Mouse (Mus musculus) embryonic fibroblast, embryonic 13.5 days (primary cell): ENCODE results near the gene Gm8369. TPM values are rescaled to one million over a fixed set of nuclear protein-coding genes. Genes with fewer than 3 reads are reported as not detected.
"Not testable (repeated sequence)": the region's sequence is repeated elsewhere in the genome, so short reads cannot be mapped to it uniquely, and the experiment has no call there.

Source experiments
- H3K27ac ChIP-seq: 2 replicates; pipeline ENCODE4 v1.5.1; 2012; ENCODE audit warnings: low read length, control low read depth, inconsistent platforms; ENCODE audit not compliant: insufficient read depth
- H3K4me1 ChIP-seq: 2 replicates; pipeline ENCODE4 v1.6.1; 2011; ENCODE audit warnings: low read length; ENCODE audit not compliant: control insufficient read depth, insufficient read depth
- H3K4me3 ChIP-seq: 2 replicates; pipeline ENCODE4 v1.5.1; 2011; ENCODE audit warnings: mild to moderate bottlenecking, control low read depth, low read length; ENCODE audit not compliant: insufficient read depth
- CTCF ChIP-seq: IDR thresholded peaks from 2 replicates; pipeline ENCODE4 v1.5.1; 2011; ENCODE audit warnings: mild to moderate bottlenecking, control low read depth, low read length, moderate library complexity, borderline replicate concordance; ENCODE audit not compliant: insufficient read depth
- POLR2A ChIP-seq: IDR thresholded peaks from 2 replicates; pipeline ENCODE4 v1.6.1; 2011; ENCODE audit warnings: low read depth, mild to moderate bottlenecking, control low read depth, low read length, moderate library complexity
- polyA plus RNA-seq: library from polyadenylated mRNA; stranded (reverse); fragments of >200 nt; gene quantifications from 2 replicates; pipeline ENCODE4 v1.2.4, GENCODE M21; 2011; ENCODE audit warnings: low read depth; ENCODE audit not compliant: missing spikeins, insufficient read length

Gm8369 gene
- not detected in 2 replicates for polyA plus RNA-seq

DNA sequence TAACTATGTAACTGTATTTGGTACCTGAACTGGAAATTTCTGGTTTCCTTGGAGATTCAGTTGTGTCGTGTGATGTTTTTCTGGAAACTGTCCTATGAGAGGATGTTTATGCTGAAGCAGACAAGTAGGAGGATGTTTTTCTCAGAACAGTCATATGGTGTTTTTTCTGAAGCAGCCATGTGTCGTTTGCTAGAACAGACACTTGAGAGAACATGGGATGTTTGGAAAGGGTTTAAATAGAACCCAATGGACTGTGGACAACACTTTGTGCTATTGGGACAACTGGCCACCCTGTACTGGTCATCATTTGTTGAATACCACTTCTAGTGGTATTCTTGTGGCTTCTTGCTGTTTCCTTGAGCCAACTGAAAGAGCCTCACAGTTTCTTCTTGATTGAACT, at the start of gene Gm8369:
Gene Gm8369, plus strand, starts transcription at position 193 of the 400 bp plus-strand sequence.
- no peak within 1 kb of the TSS for H3K4me3 ChIP-seq
- no peak within 1 kb of the TSS for H3K27ac ChIP-seq
- H3K4me1 ChIP-seq: no peaks in the 10 kb centered on the region
- no peak for TF ChIP-seq CTCF
- no peak for TF ChIP-seq POLR2A

DNA sequence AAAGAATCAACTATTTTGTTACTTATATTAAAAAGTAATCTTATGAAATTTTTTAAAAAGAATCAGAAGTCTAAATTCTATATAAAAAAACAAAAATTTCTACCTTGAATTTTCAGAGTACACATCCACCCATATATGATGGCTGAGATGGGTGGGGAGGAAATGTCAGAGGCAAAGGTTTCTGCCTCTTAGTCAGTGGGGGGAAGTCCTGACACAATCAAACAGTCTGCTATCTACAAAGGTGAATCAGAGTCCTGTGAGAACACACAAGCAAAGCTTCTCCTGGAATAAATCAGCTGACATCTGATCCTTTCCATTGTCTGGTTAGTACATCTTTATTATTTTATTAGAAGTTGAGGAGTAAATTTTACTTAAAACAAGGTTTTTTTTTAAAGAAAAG, 42.4 kb upstream of the Gm8369 start, which contains the start of gene Ms4a4b:
Gene Ms4a4b, plus strand, starts transcription at position 216 of the 400 bp plus-strand sequence.
- Histone ChIP-seq H3K27ac (no peak within 1 kb of the TSS), H3K4me3 (no peak within 1 kb of the TSS), H3K4me1 (no peaks in the 10 kb centered on the region)
- TF ChIP-seq POLR2A (no peak), CTCF (no peak)

DNA sequence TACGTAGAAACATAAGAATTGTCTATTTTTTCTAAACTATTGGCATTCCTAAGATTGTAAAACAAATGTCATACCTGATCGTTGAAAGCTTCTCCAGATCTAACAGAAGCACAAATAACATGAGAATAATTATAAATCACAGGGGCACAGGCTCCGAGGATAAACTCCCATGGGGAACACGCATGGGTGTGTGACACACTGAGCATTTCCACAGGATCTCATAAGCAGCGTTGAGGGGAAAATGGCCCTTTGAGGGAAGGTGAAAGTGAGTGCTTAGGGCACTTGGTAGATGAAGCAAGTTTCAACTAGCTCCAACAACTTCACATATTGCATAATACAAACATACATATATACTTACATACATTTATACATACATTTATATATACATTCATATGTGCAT, 41.8 kb upstream of the Gm8369 start:
- H3K4me1 ChIP-seq: no peaks in the 10 kb centered on the region
- no peak overlapping the region for H3K27ac ChIP-seq
- no peak overlapping the region for H3K4me3 ChIP-seq
- no peak for TF ChIP-seq CTCF
- no peak for TF ChIP-seq POLR2A

DNA sequence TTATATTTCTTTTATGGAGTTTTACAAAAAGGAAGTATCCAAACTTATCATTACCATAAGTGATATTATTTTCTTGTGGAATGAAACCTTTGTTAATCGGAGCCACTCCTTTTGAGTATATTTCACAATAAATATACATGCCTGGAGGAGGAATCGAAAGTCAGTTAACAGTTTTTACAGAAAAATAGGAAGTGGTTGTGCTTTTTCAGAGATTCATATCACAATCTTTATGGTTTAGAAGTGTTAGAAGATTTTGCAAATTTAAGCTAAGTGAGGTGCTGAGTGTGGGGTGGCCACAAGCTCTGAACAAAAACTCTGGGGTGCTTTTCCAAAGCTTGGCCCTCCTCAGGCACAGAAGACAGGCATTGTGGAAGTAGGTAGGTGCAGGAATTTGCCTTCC, 38.5 kb upstream of the Gm8369 start:
- Histone ChIP-seq H3K27ac (no peak overlapping the region), H3K4me3 (no peak overlapping the region), H3K4me1 (no peaks in the 10 kb centered on the region)
- TF ChIP-seq CTCF (no peak), POLR2A (no peak)

DNA sequence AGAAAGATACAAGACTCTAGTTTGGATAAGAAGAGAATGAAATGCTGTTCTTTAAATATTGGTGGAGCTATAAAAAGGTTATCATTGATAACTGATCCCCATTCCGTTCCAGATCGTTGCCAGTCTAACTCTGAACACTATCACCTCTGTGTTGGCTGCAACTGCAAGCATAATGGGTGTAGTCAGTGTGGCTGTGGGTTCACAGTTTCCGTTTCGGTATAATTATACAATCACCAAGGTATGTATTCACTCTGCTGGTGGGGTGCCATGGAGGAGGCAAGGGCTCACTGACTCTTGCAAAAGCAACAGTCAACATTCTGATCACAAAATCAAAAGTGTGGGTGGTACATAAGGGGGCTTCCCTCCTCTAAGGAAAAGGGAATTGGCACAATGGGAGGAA, 26.7 kb upstream of the Gm8369 start:
- H3K4me1 ChIP-seq, H3K4me3 ChIP-seq: not testable (repeated sequence)

DNA sequence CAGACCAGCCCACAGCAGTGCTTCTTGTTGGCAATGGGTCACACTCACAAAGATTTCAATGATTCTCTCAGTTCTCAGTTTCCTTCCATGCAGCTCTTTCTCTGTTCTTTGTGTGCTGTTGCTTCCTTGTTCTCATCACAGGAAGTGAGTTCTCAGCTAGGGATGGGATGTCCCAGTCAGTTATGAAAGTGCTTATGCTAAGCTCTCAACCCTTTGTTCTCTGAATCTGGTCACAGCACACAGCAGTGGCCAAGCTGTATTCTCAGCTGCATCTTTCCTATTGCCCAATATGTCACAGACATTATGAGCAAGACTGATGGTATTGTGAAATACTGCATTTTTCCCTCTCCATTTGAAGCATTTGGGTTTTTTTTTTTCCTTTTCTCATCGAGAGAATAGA, 20.9 kb upstream of the Gm8369 start:
- not testable (repeated sequence) for H3K27ac ChIP-seq, H3K4me1 ChIP-seq, H3K4me3 ChIP-seq

More for the DNA sequence above, 26.7 kb upstream of the Gm8369 start:
- H3K27ac ChIP-seq: not testable (repeated sequence)

DNA sequence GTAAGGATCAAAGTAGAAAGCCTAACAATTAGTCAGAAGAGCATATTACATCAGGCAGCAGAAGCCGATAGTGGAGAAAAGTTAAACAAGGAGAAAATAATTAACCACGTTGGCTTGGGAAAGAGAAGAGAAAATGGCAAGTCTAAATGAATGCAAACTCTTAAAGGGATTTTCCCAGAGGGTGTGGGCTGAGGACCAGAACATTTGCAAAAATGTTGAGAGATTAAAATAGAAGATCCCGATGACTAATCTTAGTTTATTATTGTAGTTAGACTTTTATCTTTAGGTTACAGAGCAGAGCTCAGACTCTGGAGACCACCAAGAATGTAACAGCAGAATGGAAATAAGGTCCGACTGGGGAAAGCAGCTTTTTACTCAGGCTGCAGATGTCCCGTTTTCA, 19.3 kb upstream of the Gm8369 start:
- no peak overlapping the region for H3K27ac ChIP-seq
- no peaks in the 10 kb centered on the region for H3K4me1 ChIP-seq
- H3K4me3 ChIP-seq: no peak overlapping the region
- TF ChIP-seq CTCF (no peak), POLR2A (no peak)

DNA sequence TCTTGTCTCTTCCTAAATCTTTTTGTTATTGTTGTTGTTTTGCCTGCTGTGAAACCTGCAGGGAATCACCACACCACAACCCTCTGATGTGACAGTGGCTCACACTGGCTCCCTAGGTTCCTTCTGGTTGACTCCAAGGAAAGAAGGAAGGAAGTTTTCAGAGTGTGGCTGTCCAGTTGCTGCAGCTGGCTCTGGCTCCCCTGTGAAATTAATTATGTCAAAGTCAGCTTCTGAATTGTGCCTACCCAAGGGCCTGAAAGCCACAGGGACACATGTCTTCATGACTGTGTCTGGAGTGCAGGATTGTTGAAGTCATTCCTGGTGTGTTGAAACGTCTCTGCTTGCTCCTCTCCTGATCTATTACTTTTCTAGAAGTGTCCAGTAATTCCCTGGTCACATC, 17.4 kb upstream of the Gm8369 start:
- H3K4me3 ChIP-seq, H3K27ac ChIP-seq, H3K4me1 ChIP-seq: not testable (repeated sequence)

DNA sequence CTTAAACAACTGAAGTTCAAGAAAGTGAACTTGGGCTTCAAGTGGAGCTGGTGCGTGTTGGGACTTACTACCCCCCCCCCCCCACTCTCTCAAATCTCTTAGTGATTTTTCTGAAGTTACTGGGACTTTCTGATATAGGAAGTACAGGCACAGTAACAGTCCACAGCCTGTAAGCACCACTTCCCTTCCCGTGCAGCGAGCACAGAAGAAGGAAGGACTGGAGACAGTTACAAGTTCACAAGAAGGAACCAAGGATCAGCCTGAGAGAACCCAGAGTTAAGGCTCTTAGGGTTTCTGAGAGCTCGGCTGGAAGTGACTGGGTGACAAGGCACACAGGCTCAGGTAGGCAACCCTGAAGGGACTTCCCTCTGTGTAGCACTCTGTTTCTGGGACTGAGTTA, 16.5 kb upstream of the Gm8369 start, which contains the start of gene Ms4a6c:
Gene Ms4a6c, plus strand, starts transcription at position 152 of the 400 bp plus-strand sequence.
- not testable (repeated sequence) for H3K4me1 ChIP-seq, H3K4me3 ChIP-seq, H3K27ac ChIP-seq

DNA sequence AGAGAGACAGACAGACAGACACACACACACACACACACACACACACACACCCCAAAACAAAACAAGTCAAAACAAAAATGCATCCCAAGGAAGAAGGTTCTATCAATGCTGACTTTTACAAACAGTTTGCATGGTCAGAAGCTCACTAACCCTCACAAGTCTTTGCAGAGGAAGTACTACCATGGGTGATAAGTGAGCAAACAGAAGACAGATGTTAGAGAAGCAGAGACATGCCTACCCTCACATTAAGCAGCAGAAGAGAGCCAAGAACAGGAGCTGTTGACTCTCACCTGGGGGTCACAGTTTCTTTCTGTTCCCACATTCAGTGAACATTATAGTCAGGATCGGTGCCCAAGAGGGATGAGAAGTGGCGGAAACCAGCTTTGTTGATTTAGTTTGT, 6.0 kb upstream of the Gm8369 start:
- no peak for TF ChIP-seq CTCF
- no peak for TF ChIP-seq POLR2A
- Histone ChIP-seq H3K4me1 (no peaks in the 10 kb centered on the region), H3K4me3 (no peak overlapping the region)

DNA sequence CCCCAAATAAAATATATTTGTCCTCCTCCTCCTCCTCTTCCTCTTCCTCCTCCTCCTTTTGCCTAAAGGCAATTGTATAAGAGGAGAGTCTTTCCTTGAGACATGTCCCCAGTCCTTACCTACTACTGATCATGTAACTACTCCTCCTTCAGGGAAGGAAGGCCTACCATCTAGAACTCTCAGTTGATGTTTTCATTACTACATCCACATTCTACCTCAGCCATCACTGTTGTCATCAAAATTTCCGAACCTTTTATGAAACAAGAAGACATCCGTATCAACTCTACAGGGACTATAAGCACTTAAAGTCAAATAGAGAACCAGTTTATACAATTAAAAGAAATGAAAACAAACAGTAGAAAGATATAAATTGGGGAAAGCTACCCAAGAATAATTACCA, 3.1 kb upstream of the Gm8369 start:
- H3K27ac ChIP-seq: no peak overlapping the region
- TF ChIP-seq POLR2A: no peak
- TF ChIP-seq CTCF: no peak
- no peaks in the 10 kb centered on the region for H3K4me1 ChIP-seq
- H3K4me3 ChIP-seq: no peak overlapping the region

More for the DNA sequence above, 6.0 kb upstream of the Gm8369 start:
- H3K27ac ChIP-seq: no peak overlapping the region

DNA sequence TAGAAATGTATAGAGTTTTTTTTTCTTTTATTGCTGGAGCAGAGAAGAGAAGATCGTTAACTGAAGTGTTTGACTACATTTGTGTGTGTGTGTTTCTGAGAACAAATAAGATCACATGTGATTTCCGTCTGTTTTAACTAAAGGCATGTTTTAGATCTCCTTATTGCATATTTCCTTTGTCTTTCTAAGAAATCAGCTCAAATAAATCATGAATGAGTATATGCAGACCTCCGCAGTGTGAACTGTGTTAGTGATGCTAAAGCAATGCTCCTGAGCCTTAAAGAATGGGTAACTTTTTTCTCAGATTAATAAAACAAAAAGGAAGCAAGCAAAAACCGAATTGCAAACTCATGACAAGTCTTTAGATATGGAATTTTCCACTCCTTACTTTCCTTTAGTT, 1.8 kb upstream of the Gm8369 start:
- no peak overlapping the region for H3K4me3 ChIP-seq
- no peaks in the 10 kb centered on the region for H3K4me1 ChIP-seq
- no peak for TF ChIP-seq POLR2A
- no peak for TF ChIP-seq CTCF

More for the DNA sequence above, 1.8 kb upstream of the Gm8369 start:
- no peak overlapping the region for H3K27ac ChIP-seq
